Mouse (Mus musculus): ENCODE results near the gene Wdfy4. TPM values are rescaled to one million over a fixed set of nuclear protein-coding genes. Genes with fewer than 3 reads are reported as not detected.

Gene Wdfy4
- total RNA-seq, 2 experiments from 2014 or later = 1.9 to 3.1 TPM

DNA sequence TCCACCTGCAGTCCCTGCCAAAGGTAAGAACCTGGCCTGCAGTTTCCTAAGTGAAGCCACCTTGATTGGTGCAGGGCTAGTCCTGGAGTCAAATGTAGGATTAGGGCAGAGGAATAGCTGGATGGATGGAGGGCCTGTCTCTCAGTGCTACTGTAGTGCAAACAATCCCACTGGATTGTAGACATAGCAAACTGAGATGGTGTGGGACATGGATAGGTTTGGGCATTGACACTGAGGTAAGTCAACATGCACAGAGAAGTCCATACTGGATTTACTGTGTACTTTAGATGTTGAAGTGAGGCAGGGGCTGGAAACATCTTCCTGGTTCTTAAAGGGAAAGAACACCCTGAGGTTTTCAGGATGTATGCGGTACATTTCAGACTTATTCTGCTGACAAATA lies 267.4 kb downstream of the Wdfy4 start:
- DNase-seq (ENCODE audit: low spot score in 2 of 2) = no peak
- intact Hi-C loops (cut with DNase I) = no loop called here

DNA sequence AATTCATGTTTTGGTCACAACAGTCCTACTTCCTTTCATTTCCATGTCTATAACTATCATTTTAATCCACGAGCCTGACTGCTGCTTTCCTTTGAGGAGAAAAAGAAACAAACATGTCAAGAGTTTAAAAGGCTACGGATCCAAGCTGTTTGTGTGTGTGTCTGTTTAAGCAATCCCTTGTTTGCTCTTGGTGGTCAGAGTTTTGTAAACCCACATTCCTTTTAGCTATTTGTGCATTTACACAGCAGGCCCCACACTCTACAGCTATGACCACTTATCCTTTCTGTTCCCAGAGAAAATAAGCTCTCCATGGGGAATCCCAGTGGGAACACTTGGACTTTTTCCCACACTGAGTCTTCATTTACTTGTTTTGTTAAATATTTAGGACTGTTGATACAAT lies 269.9 kb downstream of the Wdfy4 start:
- intact Hi-C loops (cut with DNase I) = no loop called here
- DNase-seq (ENCODE audit: low spot score in 2 of 2) = no peak

DNA sequence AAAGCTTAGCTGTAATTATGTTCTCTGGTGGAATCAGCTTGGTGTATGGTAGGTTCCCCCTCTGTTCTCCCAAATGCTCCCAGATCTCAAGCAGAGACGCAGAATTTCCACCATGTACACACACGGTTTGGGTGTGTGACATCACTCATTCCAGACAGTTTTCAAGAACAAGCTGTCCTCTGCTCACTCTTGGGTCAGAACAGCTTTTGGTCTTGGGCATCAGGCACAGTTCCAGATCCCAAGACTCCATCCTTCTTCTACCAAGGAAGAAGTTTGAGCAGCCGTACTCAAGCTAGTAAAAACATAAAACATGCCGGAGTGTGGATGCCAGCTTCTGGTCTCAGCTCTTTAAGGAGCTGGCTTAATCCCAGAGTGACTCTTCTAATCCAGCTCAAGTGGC lies 274.1 kb downstream of the Wdfy4 start:
- intact Hi-C loops (cut with DNase I) = no loop called here
- DNase-seq (ENCODE audit: low spot score in 2 of 2) = no peak

Other genes starting within 250 kb of the Wdfy4 start
- gene Lrrc18, start 194.1 kb downstream of the Wdfy4 start, total RNA-seq (2021) = under 1 TPM; 0.33 to 0.36 TPM
- 10 to 100 TPM in 1 of 2 experiments, 1 to 10 TPM in 1; 8.8 to 11.4 TPM for gene Arhgap22, start 28.5 kb upstream of the Wdfy4 start, total RNA-seq (2021)

Measured in left cerebral cortex, postnatal 14 days (tissue).